Mouse (Mus musculus): ENCODE data around the gene Atp1a2. TPM values are rescaled to one million over a fixed set of nuclear protein-coding genes. Genes with fewer than 3 reads are reported as not detected.

Gene Atp1a2
- polyA plus RNA-seq, 1 experiment: 6.4 TPM

Other genes with a start within 250 kb of the Atp1a2 start
- gene Nhlh1, start 240.5 kb downstream of the Atp1a2 start, polyA plus RNA-seq (2012; rRNA removed): 0.07 TPM in 1 of 2 replicates, not detected in the other
- 66.6 and 76.3 TPM in 2 replicates for gene Copa, start 215.5 kb downstream of the Atp1a2 start, polyA plus RNA-seq (2012; rRNA removed)
- gene Ncstn, start 215.3 kb downstream of the Atp1a2 start, polyA plus RNA-seq (2012; rRNA removed): 108 and 149 TPM in 2 replicates
- gene Pex19, start 171.3 kb downstream of the Atp1a2 start, polyA plus RNA-seq (2012; rRNA removed): 81.2 and 108 TPM in 2 replicates
- gene Dcaf8, start 150.0 kb downstream of the Atp1a2 start, polyA plus RNA-seq (2012; rRNA removed): 25.3 and 37.6 TPM in 2 replicates
- 29.7 and 34.1 TPM in 2 replicates for gene Pea15a, start 91.3 kb downstream of the Atp1a2 start, polyA plus RNA-seq (2012; rRNA removed)
- gene Casq1, start 78.2 kb downstream of the Atp1a2 start, polyA plus RNA-seq (2012; rRNA removed): 1.2 TPM in 2 replicates
- 0.05 and 0.10 TPM in 2 replicates for gene Atp1a4, start 39.6 kb downstream of the Atp1a2 start, polyA plus RNA-seq (2012; rRNA removed)
- 51.8 and 64.4 TPM in 2 replicates for gene Igsf8, start 36.4 kb downstream of the Atp1a2 start, polyA plus RNA-seq (2012; rRNA removed)
- 0.11 and 0.18 TPM in 2 replicates for gene Kcnj9, start 31.3 kb upstream of the Atp1a2 start, polyA plus RNA-seq (2012; rRNA removed)
- 0.86 and 1.5 TPM in 2 replicates for gene Kcnj10, start 43.1 kb upstream of the Atp1a2 start, polyA plus RNA-seq (2012; rRNA removed)
- gene Pigm, start 78.5 kb upstream of the Atp1a2 start, polyA plus RNA-seq (2012; rRNA removed): 3.4 and 5.4 TPM in 2 replicates
- 3.1 and 4.7 TPM in 2 replicates for gene Slamf9, start 177.3 kb upstream of the Atp1a2 start, polyA plus RNA-seq (2012; rRNA removed)
- 109 and 288 TPM in 2 replicates for gene Igsf9, start 183.7 kb upstream of the Atp1a2 start, polyA plus RNA-seq (2012; rRNA removed)
- 301 and 312 TPM in 2 replicates for gene Tagln2, start 202.0 kb upstream of the Atp1a2 start, polyA plus RNA-seq (2012; rRNA removed)
- 0.10 and 0.21 TPM in 2 replicates for gene Cfap45, start 222.7 kb upstream of the Atp1a2 start, polyA plus RNA-seq (2012; rRNA removed)